Mouse (Mus musculus): ENCODE results near the gene Uqcrc2. TPM values are rescaled to one million over a fixed set of nuclear protein-coding genes. Genes with fewer than 3 reads are reported as not detected.

The Uqcrc2 gene
- total and polyA plus RNA-seq, 3 experiments, result 229 to 659 (median 338) TPM

DNA sequence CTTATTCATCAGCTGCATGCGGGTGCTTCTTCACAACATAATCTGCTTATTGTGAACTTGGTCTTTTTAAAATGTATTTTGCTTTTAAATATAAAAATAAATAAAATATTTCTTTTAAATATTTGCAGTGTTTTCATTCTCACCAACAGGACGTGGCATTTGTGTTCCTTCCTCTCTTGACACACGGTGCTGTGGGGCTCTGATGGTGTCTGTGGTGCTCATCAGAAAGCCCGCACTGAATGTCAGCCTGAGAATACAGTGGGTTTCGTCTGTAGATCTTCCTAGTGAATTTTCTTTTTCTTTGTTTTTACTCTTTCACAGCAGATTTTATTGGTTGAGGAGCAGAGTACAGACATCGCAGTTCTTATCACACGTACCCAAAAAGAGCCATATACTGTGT is 36.6 kb upstream of the Uqcrc2 start:
- H3K9ac ChIP-seq (ENCODE audit: control insufficient read depth, low read depth, low read length, poor library complexity, severe bottlenecking), result no peak overlapping the region

DNA sequence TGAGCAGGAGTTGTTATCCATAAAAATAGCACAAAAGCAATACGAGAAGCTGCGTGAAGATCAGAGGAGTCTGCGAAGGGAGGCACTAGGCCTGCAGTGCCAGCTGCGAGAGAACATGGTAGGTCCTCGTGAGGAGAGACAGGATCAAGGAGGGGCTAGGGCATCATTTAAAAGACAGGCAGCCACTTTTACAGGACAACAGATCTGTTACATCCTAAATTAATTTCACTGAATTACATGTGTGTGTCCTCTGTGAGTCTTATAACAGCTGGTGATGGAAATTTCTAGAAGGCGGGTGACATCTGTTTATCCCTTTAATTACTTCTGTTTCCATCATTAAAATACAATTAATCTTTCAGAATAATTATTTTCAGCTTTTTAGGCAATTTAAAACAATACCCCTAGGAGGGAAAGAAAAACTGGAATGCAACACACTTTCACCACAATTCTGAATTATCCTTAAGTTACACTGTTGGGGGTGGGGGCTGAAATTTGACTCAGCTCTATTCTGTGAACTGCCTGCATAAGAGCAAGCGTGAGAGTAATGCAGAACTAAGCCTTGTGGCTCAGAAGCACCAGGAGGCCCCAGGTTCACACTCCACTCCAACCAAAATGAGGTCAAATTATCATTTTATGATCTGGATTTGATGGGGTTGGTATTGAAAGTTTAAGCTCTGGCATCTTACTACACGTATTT is 14.8 kb upstream of the Uqcrc2 start:
- Histone ChIP-seq H3K4me3 (ENCODE audit: control insufficient read depth in 1 of 2, insufficient read depth in 1 of 2, low read depth in 2 of 2, low read length in 2 of 2) (no peak overlapping the region), H3K27ac (ENCODE audit: control insufficient read depth, low read depth, low read length) (no peak overlapping the region), H3K9me3 (replicated peaks; ENCODE audit: insufficient read depth, low read length) (no peaks in the 10 kb centered on the region), H3K79me2 (ENCODE audit: control insufficient read depth, insufficient read depth, low read length, poor library complexity) (no peaks in the 10 kb centered on the region), H3K4me1 (ENCODE audit: control insufficient read depth in 1 of 2, insufficient read depth in 2 of 2, low read length in 2 of 2) (no peaks in the 10 kb centered on the region), H3K27me3 (ENCODE audit: control insufficient read depth in 1 of 2, insufficient read depth in 2 of 2, low read length in 2 of 2) (peaks cover 3% of the 10 kb centered on the region in 2 experiments; a peak in 3 of 4 replicates), H3K9ac (ENCODE audit: control insufficient read depth, low read depth, low read length, poor library complexity, severe bottlenecking) (no peak overlapping the region), H3K36me3 (ENCODE audit: control insufficient read depth in 1 of 2, insufficient read depth in 2 of 2, low read length in 2 of 2) (no peaks in the 10 kb centered on the region)
- DNase-seq (ENCODE audit: low read depth, low spot score), result no peak
- TF ChIP-seq MYC (IDR thresholded peaks at IDR 0.05; ENCODE audit: low read depth, low read length) (no peak), SIN3A (IDR thresholded peaks at IDR 0.05; ENCODE audit: low read length) (no peak), MEF2A (IDR thresholded peaks at IDR 0.05; ENCODE audit: extremely low read depth, insufficient replicate concordance, low read depth, low read length, poor library complexity, severe bottlenecking) (no peak), ELF1 (IDR thresholded peaks at IDR 0.05; ENCODE audit: low read depth, low read length) (no peak), JUND (IDR thresholded peaks at IDR 0.05; ENCODE audit: low read depth, low read length) (no peak), CTCF (IDR thresholded peaks at IDR 0.05 in 2 of 3, conservative IDR thresholded peaks at IDR 0.05 in 1 of 3; ENCODE audit: control insufficient read depth in 1 of 3, insufficient read depth in 1 of 3, low read depth in 2 of 3, low read length in 3 of 3, poor library complexity in 1 of 3, severe bottlenecking in 1 of 3) (no peak), TAL1 (IDR thresholded peaks at IDR 0.05; ENCODE audit: low read length) (no peak), HCFC1 (IDR thresholded peaks at IDR 0.05; ENCODE audit: low read depth, low read length) (no peak), ZNF384 (IDR thresholded peaks at IDR 0.05; ENCODE audit: low read depth, low read length) (no peak), USF1 (IDR thresholded peaks at IDR 0.05; ENCODE audit: low read depth, low read length) (no peak), UBTF (IDR thresholded peaks at IDR 0.05; ENCODE audit: borderline replicate concordance, insufficient read depth, low read depth, low read length) (no peak), POLR2A (IDR thresholded peaks at IDR 0.05; ENCODE audit: control insufficient read depth in 1 of 2, insufficient read depth in 1 of 2, low read depth in 1 of 2, low read length in 2 of 2, poor library complexity in 1 of 2) (no peak), CHD2 (IDR thresholded peaks at IDR 0.05; ENCODE audit: low read length) (no peak), MAFK (IDR thresholded peaks at IDR 0.05; ENCODE audit: borderline replicate concordance, low read depth, low read length) (no peak)

More for the DNA sequence above, 36.6 kb upstream of the Uqcrc2 start:
- H3K4me1 ChIP-seq (ENCODE audit: control insufficient read depth in 1 of 2, insufficient read depth in 2 of 2, low read length in 2 of 2), result no peaks in the 10 kb centered on the region
- TF ChIP-seq CHD1 (IDR thresholded peaks at IDR 0.05; ENCODE audit: low read depth, low read length), result no peak
- TF ChIP-seq POLR2AphosphoS5 (IDR thresholded peaks at IDR 0.05; ENCODE audit: borderline replicate concordance, low read depth, low read length), result no peak
- H3K27ac ChIP-seq (ENCODE audit: control insufficient read depth, low read depth, low read length), result no peak overlapping the region
- H3K27me3 ChIP-seq (ENCODE audit: control insufficient read depth in 1 of 2, insufficient read depth in 2 of 2, low read length in 2 of 2), result peaks cover 0 to 6% of the 10 kb centered on the region in 2 experiments; a peak in 2 of 4 replicates
- H3K79me2 ChIP-seq (ENCODE audit: control insufficient read depth, insufficient read depth, low read length, poor library complexity), result no peaks in the 10 kb centered on the region
- no peak overlapping the region for H3K4me3 ChIP-seq (ENCODE audit: control insufficient read depth in 1 of 2, insufficient read depth in 1 of 2, low read depth in 2 of 2, low read length in 2 of 2)
- no peaks in the 10 kb centered on the region for H3K36me3 ChIP-seq (ENCODE audit: control insufficient read depth in 1 of 2, insufficient read depth in 2 of 2, low read length in 2 of 2)
- DNase-seq (ENCODE audit: low read depth, low spot score), result no peak
- H3K9me3 ChIP-seq (replicated peaks; ENCODE audit: insufficient read depth, low read length), result no peaks in the 10 kb centered on the region
